Mouse (Mus musculus) forebrain, embryonic 14.5 days (tissue): ENCODE measurements at regions not wholly inside any gene's neighbourhood (a gene's known extent, or its start where the extent isn't known, plus 50 kb on each side); places are given as distances from the start of the nearest gene placed in this dataset.

Source experiments
- ATAC-seq: fragments of 200-750 bp; cut with Nextera tagmentation; 2 replicates; pipeline ENCODE4 v1.8.0; 2017; ENCODE audit warnings: mild to moderate bottlenecking, moderate library complexity
- DNase-seq: peaks from one replicate; pipeline ENCODE4 v3.0.0-alpha.2; 2015; ENCODE audit warnings: low spot score
- H3K27ac ChIP-seq: fragments of 300-500 bp; sonication (generic); 2 replicates; pipeline ENCODE4 v1.5.1; 2014; ENCODE audit warnings: low read depth, mild to moderate bottlenecking, control low read depth, low read length, moderate library complexity
- H3K27me3 ChIP-seq: fragments of 300-500 bp; sonication (generic); replicated peaks from 2 replicates; pipeline ENCODE4 v1.6.1; 2014; ENCODE audit warnings: low read length, control low read depth, mixed read lengths; ENCODE audit not compliant: control insufficient read depth, insufficient read depth
- H3K36me3 ChIP-seq: fragments of 300-500 bp; sonication (generic); 2 replicates; pipeline ENCODE4 v1.6.1; 2014; ENCODE audit warnings: low read length, control low read depth; ENCODE audit not compliant: control insufficient read depth, insufficient read depth
- H3K4me1 ChIP-seq: fragments of 300-500 bp; sonication (generic); 2 replicates; pipeline ENCODE4 v1.6.1; 2014; ENCODE audit warnings: antibody characterized with exemption, low read length, control low read depth; ENCODE audit not compliant: control insufficient read depth, insufficient read depth
- H3K4me2 ChIP-seq: fragments of 300-500 bp; sonication (generic); 2 replicates; pipeline ENCODE4 v1.6.1; 2014; ENCODE audit warnings: mild to moderate bottlenecking, control low read depth, low read length
- H3K4me3 ChIP-seq: fragments of 300-500 bp; sonication (generic); 2 replicates; pipeline ENCODE4 v1.5.1; 2014; ENCODE audit warnings: low read depth, low read length, control low read depth
- H3K9ac ChIP-seq: fragments of 300-500 bp; sonication (generic); 2 replicates; pipeline ENCODE4 v1.6.1; 2014; ENCODE audit warnings: mild to moderate bottlenecking, low read length, control low read depth, moderate library complexity
- H3K9me3 ChIP-seq: fragments of 300-500 bp; sonication (generic); replicated peaks from 2 replicates; pipeline ENCODE4 v1.6.1; 2016; ENCODE audit warnings: low read length, control low read depth, mixed read lengths; ENCODE audit not compliant: control insufficient read depth
- WGBS: fragments of 180-500 bp; shearing (Covaris S2); extraction: QIAGEN DNeasy Blood & Tissue Kit; methylation state at CpG from one replicate; pipeline ENCODE4 v1.1.7; 2014; 5-methylcytosine and 5-hydroxymethylcytosine counted together

- WGBS, result 80% methylated on average over 3 of the region's 3 CpGs
- H3K4me1 ChIP-seq, result no peaks in the 10 kb centered on the region
- H3K36me3 ChIP-seq, result no peaks in the 10 kb centered on the region
- no peaks in the 10 kb centered on the region for H3K27me3 ChIP-seq
- DNase-seq (no peak), ATAC-seq (no peak)
- H3K4me2 ChIP-seq, result no peak overlapping the region
- no peaks in the 10 kb centered on the region for H3K9me3 ChIP-seq
- no peak overlapping the region for H3K4me3 ChIP-seq
- no peak overlapping the region for H3K9ac ChIP-seq
- no peak overlapping the region for H3K27ac ChIP-seq
Observed at GRCm38 (mm10) chr16:78247189-78247588, 54.1 kb upstream of the Cxadr start.

- no peaks in the 10 kb centered on the region for H3K36me3 ChIP-seq
- H3K4me3 ChIP-seq, result no peak overlapping the region
- H3K27ac ChIP-seq, result no peak overlapping the region
- H3K4me1 ChIP-seq, result no peaks in the 10 kb centered on the region
- ATAC-seq (no peak), DNase-seq (no peak)
- no peaks in the 10 kb centered on the region for H3K9me3 ChIP-seq
- no peaks in the 10 kb centered on the region for H3K27me3 ChIP-seq
- WGBS, result 83% methylated on average over 3 of the region's 3 CpGs
- H3K9ac ChIP-seq, result no peak overlapping the region
- no peak overlapping the region for H3K4me2 ChIP-seq
Observed at GRCm38 (mm10) chr16:78242678-78243077, 58.6 kb upstream of the Cxadr start.

- ATAC-seq, result no peak
- no peak overlapping the region for H3K4me3 ChIP-seq
- H3K4me2 ChIP-seq, result no peak overlapping the region
- WGBS, result 88% methylated on average over 4 of the region's 4 CpGs
- no peaks in the 10 kb centered on the region for H3K36me3 ChIP-seq
- no peak overlapping the region for H3K9ac ChIP-seq
- no peaks in the 10 kb centered on the region for H3K9me3 ChIP-seq
- H3K27me3 ChIP-seq, result no peaks in the 10 kb centered on the region
- H3K4me1 ChIP-seq, result peaks cover 5% of the 10 kb centered on the region; the same call in 1 of the 2 replicates
- no peak for DNase-seq
- no peak overlapping the region for H3K27ac ChIP-seq
Observed at GRCm38 (mm10) chr16:78240152-78240551, 61.1 kb upstream of the Cxadr start.

GRCm38 (mm10) chr16:78238052-78238701 lies 63.1 kb upstream of the Cxadr start:
- H3K4me1 ChIP-seq, result peaks cover 5% of the 10 kb centered on the region; the same call in 1 of the 2 replicates
- peak overlapping the region; percentile 70 for H3K4me2 ChIP-seq
- ATAC-seq (peak; percentile 85), DNase-seq (peak; percentile 82)
- H3K27me3 ChIP-seq, result no peaks in the 10 kb centered on the region
- peak overlapping the region; percentile 63 for H3K9ac ChIP-seq
- H3K36me3 ChIP-seq, result no peaks in the 10 kb centered on the region
- H3K9me3 ChIP-seq, result no peaks in the 10 kb centered on the region
- peak overlapping the region; percentile 37 for H3K4me3 ChIP-seq
- 0% methylated on average over 18 of the region's 18 CpGs for WGBS
- H3K27ac ChIP-seq, result peak overlapping the region; percentile 74

GRCm38 (mm10) chr16:78237641-78238051 lies 63.6 kb upstream of the Cxadr start:
- Histone ChIP-seq H3K4me2 (peak overlapping the region; percentile 70), H3K27me3 (no peaks in the 10 kb centered on the region), H3K27ac (peak overlapping the region; percentile 74), H3K4me1 (peaks cover 5% of the 10 kb centered on the region; the same call in 1 of the 2 replicates), H3K4me3 (peak overlapping the region; percentile 37), H3K9ac (peak overlapping the region; percentile 63), H3K36me3 (no peaks in the 10 kb centered on the region), H3K9me3 (no peaks in the 10 kb centered on the region)
- ATAC-seq, result peak; percentile 71
- DNase-seq, result peak; percentile 74
- WGBS, result 1% methylated on average over 12 of the region's 15 CpGs

GRCm38 (mm10) chr16:78236746-78237640 lies 64.3 kb upstream of the Cxadr start:
- Histone ChIP-seq H3K4me2 (peak overlapping the region; percentile 70), H3K9ac (peak overlapping the region; percentile 63), H3K4me3 (peak overlapping the region; percentile 37), H3K27ac (peak overlapping the region; percentile 74), H3K27me3 (no peaks in the 10 kb centered on the region), H3K36me3 (no peaks in the 10 kb centered on the region), H3K4me1 (peaks cover 5% of the 10 kb centered on the region; the same call in 1 of the 2 replicates), H3K9me3 (no peaks in the 10 kb centered on the region)
- WGBS, result 3% methylated on average over 25 of the region's 25 CpGs
- DNase-seq (peak; percentile 72), ATAC-seq (peak; percentile 19)

GRCm38 (mm10) chr16:78232205-78232604 lies 69.1 kb upstream of the Cxadr start:
- no peak overlapping the region for H3K9ac ChIP-seq
- DNase-seq, result no peak
- no peaks in the 10 kb centered on the region for H3K36me3 ChIP-seq
- no peak overlapping the region for H3K4me2 ChIP-seq
- H3K9me3 ChIP-seq, result no peaks in the 10 kb centered on the region
- H3K27me3 ChIP-seq, result no peaks in the 10 kb centered on the region
- no peak for ATAC-seq
- no peak overlapping the region for H3K4me3 ChIP-seq
- WGBS, result 86% methylated on average over 2 of the region's 2 CpGs
- peaks cover 3% of the 10 kb centered on the region; the same call in 1 of the 2 replicates for H3K4me1 ChIP-seq
- no peak overlapping the region for H3K27ac ChIP-seq

- H3K27ac ChIP-seq, result no peak overlapping the region
- H3K4me3 ChIP-seq, result no peak overlapping the region
- no peaks in the 10 kb centered on the region for H3K36me3 ChIP-seq
- no peak overlapping the region for H3K9ac ChIP-seq
- H3K9me3 ChIP-seq, result no peaks in the 10 kb centered on the region
- no peaks in the 10 kb centered on the region for H3K27me3 ChIP-seq
- H3K4me2 ChIP-seq, result no peak overlapping the region
- no peaks in the 10 kb centered on the region for H3K4me1 ChIP-seq
- WGBS, result 91% methylated on average over 4 of the region's 4 CpGs
- DNase-seq (no peak), ATAC-seq (no peak)
Observed at GRCm38 (mm10) chr16:78229013-78229412, 72.3 kb upstream of the Cxadr start.

- Histone ChIP-seq H3K9ac (no peak overlapping the region), H3K4me2 (no peak overlapping the region), H3K4me1 (peaks cover 5% of the 10 kb centered on the region), H3K9me3 (no peaks in the 10 kb centered on the region), H3K27ac (no peak overlapping the region), H3K4me3 (no peak overlapping the region), H3K27me3 (no peaks in the 10 kb centered on the region), H3K36me3 (no peaks in the 10 kb centered on the region)
- ATAC-seq (no peak), DNase-seq (no peak)
- WGBS, result 63% methylated on average over 1 of the region's 1 CpGs
Observed at GRCm38 (mm10) chr16:78222377-78222776, 78.9 kb upstream of the Cxadr start.
